Comparison of ENCODE assay signal across 21 mouse cellular contexts in the genomic region with DNA sequence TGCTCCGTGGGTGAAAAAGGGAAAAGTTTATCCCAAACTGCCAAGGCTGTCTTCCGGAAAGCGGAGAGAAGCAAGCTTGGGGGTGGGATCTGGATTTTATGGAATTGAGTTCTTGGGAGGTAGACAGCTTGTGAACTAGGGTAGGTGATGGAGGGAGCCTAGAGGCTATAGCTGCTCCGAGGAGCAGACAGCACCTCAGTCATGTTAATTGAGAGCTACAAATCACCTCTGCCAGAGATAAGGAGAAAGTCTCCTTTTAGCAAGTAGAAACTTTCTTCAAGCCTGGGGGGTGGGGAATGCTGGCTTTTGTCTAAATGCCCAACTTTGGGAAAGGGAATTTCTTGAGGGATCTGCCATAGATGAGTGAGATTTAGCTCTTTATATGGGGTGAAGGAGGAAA.
"Had no signal": no experiment of that assay in that cellular context is flagged by ENCODE, and none has a peak within 500 bp of the region (broad histone marks: within the 10 kb centered on the region; RNA-seq: fewer than 3 reads in every experiment).

No protein-coding gene starts in this region.

- DNase-seq: liver, postnatal 0 days; lung, adult 2 months; lung, postnatal 14 days; lung, postnatal 4 days; midbrain, embryonic 14.5 days; retina, postnatal 1 day; right cerebral cortex, adult 18-20 months; right cerebral cortex, postnatal 25 days; right cerebral cortex, postnatal 4 days; spleen, adult 18-20 months; thymus, adult 18-20 months; thymus, postnatal 14 days; thymus, postnatal 36 days had no signal

- H3K9ac ChIP-seq: liver, postnatal 0 days; lung, embryonic 15.5 days; midbrain, embryonic 12.5 days; neural tube, embryonic 13.5 days; neural tube, embryonic 15.5 days had no signal

- ATAC-seq: liver, postnatal 0 days; lung, postnatal 0 days; midbrain, embryonic 16.5 days had no signal

- H3K27ac ChIP-seq: lung, embryonic 15.5 days; midbrain, embryonic 10.5 days; midbrain, embryonic 12.5 days; neural tube, embryonic 13.5 days; neural tube, embryonic 15.5 days had no signal

- H3K4me1 ChIP-seq: lung, embryonic 15.5 days; midbrain, embryonic 10.5 days; midbrain, embryonic 12.5 days; neural tube, embryonic 13.5 days; neural tube, embryonic 15.5 days had no signal

- H3K4me2 ChIP-seq: lung, embryonic 15.5 days; midbrain, embryonic 12.5 days; neural tube, embryonic 13.5 days; neural tube, embryonic 15.5 days had no signal

- H3K36me3 ChIP-seq: lung, embryonic 15.5 days; midbrain, embryonic 10.5 days; midbrain, embryonic 12.5 days; neural tube, embryonic 13.5 days; neural tube, embryonic 15.5 days had no signal

- H3K27me3 ChIP-seq: lung, embryonic 15.5 days; midbrain, embryonic 12.5 days; neural tube, embryonic 13.5 days; neural tube, embryonic 15.5 days had no signal

- H3K9me3 ChIP-seq: lung, embryonic 15.5 days; midbrain, embryonic 10.5 days; midbrain, embryonic 12.5 days; neural tube, embryonic 13.5 days; neural tube, embryonic 15.5 days had no signal

- H3K4me3 ChIP-seq: lung, embryonic 15.5 days; midbrain, embryonic 10.5 days; midbrain, embryonic 12.5 days; myocyte; neural tube, embryonic 13.5 days; neural tube, embryonic 15.5 days had no signal
